Mouse (Mus musculus): ENCODE data around the gene Rbm45. TPM values are rescaled to one million over a fixed set of nuclear protein-coding genes. Genes with fewer than 3 reads are reported as not detected.

The Rbm45 gene
- polyA plus RNA-seq, 1 experiment from 2014 or later: 7.9 TPM

Other genes starting within 250 kb of the Rbm45 start
- 0.07 and 0.12 TPM in 2 replicates for gene Pde11a, start 31.2 kb upstream of the Rbm45 start, polyA plus RNA-seq (2016; fragmentation: Nextera tagmentation; extraction: Ambion mirVana)
- gene Cyct, start 9.5 kb upstream of the Rbm45 start, polyA plus RNA-seq (2016; fragmentation: Nextera tagmentation; extraction: Ambion mirVana): not detected in 2 replicates
- gene Osbpl6, start 36.5 kb downstream of the Rbm45 start, polyA plus RNA-seq (2016; fragmentation: Nextera tagmentation; extraction: Ambion mirVana): 1.5 and 1.9 TPM in 2 replicates

Measured in liver, embryonic 12.5 days (tissue).